ENCODE assay signal across 25 mouse cellular contexts in the genomic region with DNA sequence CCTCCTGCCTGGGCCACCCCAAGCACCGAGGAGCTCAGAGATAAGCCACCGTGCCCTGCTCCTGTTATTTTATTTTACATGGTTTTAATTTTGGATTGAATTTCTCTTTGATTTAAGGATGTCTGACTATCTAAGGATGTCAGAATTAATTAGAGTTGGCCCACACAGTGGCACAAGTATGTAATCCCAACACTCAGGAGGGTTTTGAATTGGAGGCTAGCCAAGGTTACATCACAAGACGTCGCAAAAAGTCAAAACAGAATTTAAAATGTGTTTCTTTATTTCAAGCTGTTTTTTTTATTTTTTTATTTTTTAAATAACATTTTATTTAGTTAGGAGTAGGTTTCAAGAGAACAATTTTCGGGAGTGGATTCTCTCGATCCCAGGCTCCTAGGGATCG. TPM values are rescaled to one million over a fixed set of nuclear protein-coding genes. Genes with fewer than 3 reads are reported as not detected.
"Had no signal": no experiment of that assay in that cellular context is flagged by ENCODE, and none has a peak within 500 bp of the region (broad histone marks: within the 10 kb centered on the region; RNA-seq: fewer than 3 reads in every experiment).

No protein-coding gene starts in this region.

- H3K4me3 ChIP-seq: heart, adult 2 months; liver, embryonic 12.5 days had no signal

- DNase-seq: gastrocnemius, postnatal 14 days; gastrocnemius, postnatal 36 days; heart, adult 11 months; heart, adult 2 months; heart, postnatal 14 days; heart, postnatal 36 days; kidney, adult 11 months; kidney, adult 2 months; kidney, adult 9 months; kidney, postnatal 14 days; kidney, postnatal 36 days; layer of hippocampus, adult 9-11 months; layer of hippocampus, postnatal 36 days; left cerebral cortex, postnatal 4 days had no signal

- H3K36me3 ChIP-seq: heart, embryonic 13.5 days; heart, embryonic 15.5 days; hindbrain, embryonic 12.5 days; kidney, embryonic 15.5 days; limb, embryonic 13.5 days; limb, embryonic 15.5 days; liver, embryonic 12.5 days had no signal

- H3K27me3 ChIP-seq: heart, embryonic 15.5 days; hindbrain, embryonic 12.5 days had no signal

- H3K9ac ChIP-seq: heart, embryonic 15.5 days; kidney, embryonic 15.5 days; liver, embryonic 12.5 days; liver, embryonic 14.5 days had no signal

- ATAC-seq: intestine, embryonic 16.5 days; liver, embryonic 12.5 days had no signal

- H3K27ac ChIP-seq: heart, adult 2 months; heart, embryonic 13.5 days; heart, embryonic 15.5 days; hindbrain, embryonic 12.5 days; kidney, embryonic 15.5 days; kidney, postnatal 0 days; limb, embryonic 13.5 days; limb, embryonic 15.5 days; liver, embryonic 12.5 days; liver, embryonic 14.5 days had no signal

- H3K4me1 ChIP-seq: liver, embryonic 12.5 days had no signal

- H3K9me3 ChIP-seq: heart, embryonic 13.5 days; heart, embryonic 15.5 days; hindbrain, embryonic 12.5 days; kidney, embryonic 15.5 days; limb, embryonic 13.5 days; limb, embryonic 15.5 days; liver, embryonic 12.5 days had no signal

RNA-seq across cellular contexts. Expression of gene Fam81a, which starts 31.5 kb away (rescaled TPM):
- total RNA-seq: hematopoietic stem cell, adult 5-6 weeks had no signal
